Mouse (Mus musculus) B cell, adult 62 days (primary cell): ENCODE data around the gene Zfp759. TPM values are rescaled to one million over a fixed set of nuclear protein-coding genes. Genes with fewer than 3 reads are reported as not detected.

ENCODE experiments used
- total RNA-seq: library from RNA; stranded (reverse); gene quantifications from 4 replicates; pipeline ENCODE4 v1.2.4, GENCODE M21; 2023

The Zfp759 gene
- 4.4 to 5.4 TPM (median 5.0 TPM) in 4 replicates for total RNA-seq

GRCm38 (mm10) chr13:67121360-67121759, at the start of gene Zfp759:
Gene Zfp759, plus strand, starts transcription at chr13:67121660.

DNA sequence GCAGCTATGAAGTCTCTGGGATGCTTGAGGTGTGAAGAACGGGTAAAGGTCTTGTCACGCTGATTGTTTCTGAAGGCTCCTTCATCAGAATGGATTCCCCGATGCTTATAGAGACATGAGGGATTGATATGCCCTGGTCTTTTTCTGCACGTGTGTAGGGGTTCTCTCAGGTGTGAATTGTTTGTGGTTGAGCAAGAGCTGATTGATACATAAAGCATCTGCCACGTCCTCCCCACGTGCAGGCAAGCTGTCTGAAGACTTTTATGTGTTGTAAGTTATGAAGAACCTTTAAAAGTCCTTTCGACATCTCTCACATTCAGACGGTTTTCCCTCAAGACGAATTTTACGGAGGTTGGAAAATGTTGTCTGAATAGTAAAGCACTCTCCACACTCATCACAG, 23.6 kb upstream of the Zfp759 start, which contains the start of gene Zfp708:
Zfp708 (minus strand) TSS at position 101 of the 400 bp plus-strand sequence.

DNA sequence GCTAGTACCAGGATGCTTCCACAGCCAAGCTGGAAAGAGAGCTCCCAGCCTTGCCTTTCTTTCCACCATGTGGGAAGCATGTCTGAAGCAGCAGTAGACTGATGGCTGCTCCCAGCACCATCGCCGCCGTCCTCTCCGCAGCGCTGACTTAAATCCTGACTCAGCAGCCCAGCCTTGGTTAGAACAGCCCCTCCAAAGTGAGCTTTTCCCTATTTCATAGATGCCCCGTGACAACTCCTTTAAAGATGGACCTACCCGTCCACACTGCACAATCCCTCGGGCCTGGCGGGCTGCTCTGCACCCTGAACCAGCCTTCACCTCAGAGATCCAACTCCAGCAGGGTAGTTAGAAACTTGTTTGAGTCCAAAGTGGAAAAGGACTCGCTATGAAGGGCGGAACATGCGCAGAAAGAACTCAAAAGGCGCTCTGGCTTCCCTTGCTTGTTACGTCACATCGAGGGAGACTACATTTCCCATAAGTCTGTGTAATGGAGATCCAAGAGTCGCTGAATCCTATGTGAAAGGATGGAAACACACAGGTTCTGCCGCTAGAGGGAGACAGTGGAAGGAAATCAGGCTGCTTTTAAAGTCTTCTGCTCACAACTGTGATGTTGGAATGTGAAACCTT, 13.2 kb upstream of the Zfp759 start, which contains the start of gene Gm28557:
Gm28557 (minus strand) TSS at position 411 of the 627 bp plus-strand sequence.

GRCm38 (mm10) chr13:67116163-67116562, 5.3 kb upstream of the Zfp759 start, which contains the start of gene Rslcan18:
Gene Rslcan18, minus strand, starts transcription at chr13:67116263.

DNA sequence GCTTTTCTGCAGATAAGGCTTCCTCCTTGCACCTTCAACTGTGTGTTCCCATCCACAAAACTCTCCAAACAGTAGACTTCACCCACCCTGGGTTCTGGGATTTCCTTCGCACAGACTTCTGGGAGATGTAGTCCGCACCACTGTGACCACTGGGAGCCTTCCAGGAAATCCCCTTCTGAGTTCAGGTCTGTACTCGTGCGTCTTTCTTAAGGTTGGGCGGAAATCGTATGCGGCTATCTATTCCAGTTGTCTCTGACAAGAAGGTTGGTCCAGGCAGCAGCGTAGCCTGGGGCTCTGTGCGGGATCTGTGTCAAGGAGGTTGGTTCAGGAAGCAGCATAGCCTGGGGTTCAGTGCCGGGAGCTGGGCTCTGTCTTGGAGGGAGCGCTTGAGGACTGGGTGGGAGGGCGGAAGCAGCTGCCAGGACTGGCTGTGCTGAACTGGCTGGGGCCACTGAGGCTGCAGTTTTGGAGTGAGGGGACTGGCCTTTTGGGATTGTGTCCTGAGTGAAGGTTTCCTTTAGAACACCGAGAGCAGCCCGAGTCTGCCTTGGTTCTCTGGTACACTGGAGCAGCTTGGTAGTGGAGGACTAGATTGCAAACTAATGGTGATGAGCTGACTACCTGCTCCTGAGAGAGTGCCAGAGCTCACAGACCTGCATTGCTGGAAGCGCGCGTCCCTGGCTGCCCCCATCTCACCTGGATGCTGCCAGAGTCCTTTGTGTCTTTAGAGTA, 51.7 kb downstream of the Zfp759 start, which contains the start of gene Rsl1:
Rsl1 (plus strand) TSS at position 192 of the 732 bp plus-strand sequence.

Other genes with a start within 250 kb of the Zfp759 start
- gene Gm10767, start 216.7 kb upstream of the Zfp759 start, total RNA-seq, result 1.4 to 2.7 TPM (median 2.5 TPM) in 4 replicates
- 4.1 to 6.2 TPM (median 4.8 TPM) in 4 replicates for gene Zfp712, start 60.5 kb upstream of the Zfp759 start, total RNA-seq
- 0.29 to 1.4 TPM (median 1.1 TPM) in 3 of 4 replicates, not detected in the other for gene Zfp708, start 23.7 kb upstream of the Zfp759 start, total RNA-seq
- gene Gm28557, start 13.1 kb upstream of the Zfp759 start, total RNA-seq, result 2.1 to 3.7 TPM (median 3.0 TPM) in 4 replicates
- 0.63 to 1.1 TPM (median 0.67 TPM) in 3 of 4 replicates, not detected in the other for gene Rslcan18, start 5.4 kb upstream of the Zfp759 start, total RNA-seq
- gene Rsl1, start 51.5 kb downstream of the Zfp759 start, total RNA-seq, result 9.7 to 13.0 TPM (median 11.4 TPM) in 4 replicates
- gene Zfp455, start 72.8 kb downstream of the Zfp759 start, total RNA-seq, result 1.5 to 2.9 TPM (median 2.1 TPM) in 4 replicates
- gene Zfp458, start 156.8 kb downstream of the Zfp759 start, total RNA-seq, result 2.3 to 4.3 TPM (median 3.1 TPM) in 4 replicates
- 1.8 to 2.7 TPM (median 2.5 TPM) in 4 replicates for gene Zfp457, start 184.8 kb downstream of the Zfp759 start, total RNA-seq
- 13.3 to 16.5 TPM (median 15.3 TPM) in 4 replicates for gene Zfp595, start 210.9 kb downstream of the Zfp759 start, total RNA-seq
- gene Gm28044, start 238.9 kb downstream of the Zfp759 start, total RNA-seq, result 3.0 to 4.5 TPM (median 3.2 TPM) in 3 of 4 replicates, not detected in the other
- gene Zfp953, start 238.9 kb downstream of the Zfp759 start, total RNA-seq, result 6.7 to 7.9 TPM (median 7.3 TPM) in 4 replicates